Mouse (Mus musculus): ENCODE data around the gene Mapkapk2.
A peak's percentile ranks its signal among the peaks of the same experiment; 100 is the strongest.

GRCm38 (mm10) chr1:131068011-131068727, 29.5 kb downstream of the Mapkapk2 start:
- TF ChIP-seq GATA1 (IDR thresholded peaks at IDR 0.05; ENCODE audit: low read length) (no peak), TAL1 (IDR thresholded peaks at IDR 0.05; ENCODE audit: low read length) (peak; percentile 43; the same call in 2 of the 3 replicates)
